Mouse (Mus musculus) B cell, adult (primary cell): ENCODE results near the gene Esam. TPM values are rescaled to one million over a fixed set of nuclear protein-coding genes. Genes with fewer than 3 reads are reported as not detected.

Experiments
- total RNA-seq: library from RNA; stranded (reverse); gene quantifications from 4 replicates; pipeline ENCODE4 v1.2.4, GENCODE M21; 2023; ENCODE audit not compliant: inconsistent age

Esam gene
- 0.48 to 0.80 TPM (median 0.72 TPM) in 3 of 4 replicates, not detected in the other for total RNA-seq

GRCm38 (mm10) chr9:37527396-37528224, at the start of gene Esam:
TSS of gene Esam (plus strand) at chr9:37528078.

GRCm38 (mm10) chr9:37488611-37489396, 39.1 kb upstream of the Esam start, which contains the start of gene Msantd2:
TSS of gene Msantd2 (plus strand) at chr9:37489319.

GRCm38 (mm10) chr9:37539170-37540025, 11.5 kb downstream of the Esam start, which contains the start of gene Vsig2:
TSS of gene Vsig2 (plus strand) at chr9:37539255.

DNA sequence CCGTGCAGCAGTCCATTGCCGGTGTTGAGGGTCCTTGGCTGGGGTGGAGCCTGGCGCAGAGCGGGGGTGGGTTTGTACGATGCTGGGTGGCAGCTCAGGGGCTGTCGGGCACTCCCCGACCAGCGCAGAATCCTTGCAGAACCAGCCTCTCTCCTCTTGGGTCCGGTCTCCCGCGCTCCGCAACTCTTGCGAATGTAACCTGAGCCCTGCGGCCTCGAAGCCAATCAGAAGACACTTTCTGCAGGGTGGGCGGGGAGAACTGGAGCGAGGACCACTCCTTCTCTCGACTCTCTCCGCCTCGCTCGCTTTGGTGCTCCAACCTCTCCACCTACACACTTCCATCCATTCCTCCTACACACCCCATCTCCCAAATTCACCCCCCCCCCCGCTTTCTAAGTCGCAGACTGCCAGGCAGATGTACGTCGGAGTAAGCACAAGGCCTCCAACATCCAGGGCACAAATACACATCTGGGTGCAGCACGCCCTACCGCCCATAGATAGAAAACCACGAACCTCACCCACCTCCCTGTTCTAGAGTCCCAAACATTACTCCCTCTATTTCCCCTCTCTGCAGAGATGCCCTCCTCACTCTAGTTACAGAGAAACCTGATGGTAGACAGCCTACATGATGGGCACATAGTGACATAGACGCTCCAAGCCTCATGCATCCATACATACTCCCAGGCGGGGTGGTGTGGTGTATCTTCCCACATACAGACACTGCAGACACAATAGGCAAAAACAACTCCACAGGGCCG, 24.8 kb downstream of the Esam start, which contains the start of gene Nrgn:
Nrgn (minus strand) TSS at position 369 of the 758 bp plus-strand sequence.

GRCm38 (mm10) chr9:37554838-37555748, 27.2 kb downstream of the Esam start, which contains the start of gene Siae:
TSS of gene Siae (plus strand) at chr9:37555698.

Other genes starting within 250 kb of the Esam start
- gene Ccdc15, start 179.6 kb upstream of the Esam start, total RNA-seq = 12.4 to 14.8 TPM (median 13.6 TPM) in 4 replicates
- not detected in 4 replicates for gene Hepacam, start 160.7 kb upstream of the Esam start, total RNA-seq
- gene Robo4, start 126.2 kb upstream of the Esam start, total RNA-seq = not detected in 4 replicates
- gene Robo3, start 94.8 kb upstream of the Esam start, total RNA-seq = not detected in 4 replicates
- gene Msantd2, start 38.8 kb upstream of the Esam start, total RNA-seq = 30.0 to 35.1 TPM (median 32.6 TPM) in 4 replicates
- not detected in 4 replicates for gene Vsig2, start 11.2 kb downstream of the Esam start, total RNA-seq
- 3.5 to 5.1 TPM (median 4.3 TPM) in 4 replicates for gene Nrgn, start 24.8 kb downstream of the Esam start, total RNA-seq
- gene Siae, start 27.6 kb downstream of the Esam start, total RNA-seq = 9.0 to 11.4 TPM (median 9.7 TPM) in 4 replicates
- gene Spa17, start 85.6 kb downstream of the Esam start, total RNA-seq = 1.3 to 3.0 TPM in 2 of 4 replicates, not detected in the others
- gene Tbrg1, start 129.2 kb downstream of the Esam start, total RNA-seq = 55.3 to 60.2 TPM (median 58.4 TPM) in 4 replicates
- gene Panx3, start 141.2 kb downstream of the Esam start, total RNA-seq = not detected in 4 replicates
- not detected in 4 replicates for gene Olfr160, start 188.2 kb downstream of the Esam start, total RNA-seq
- gene Olfr874, start 217.0 kb downstream of the Esam start, total RNA-seq = not detected in 4 replicates
- gene Olfr875, start 243.8 kb downstream of the Esam start, total RNA-seq = not detected in 4 replicates